Mouse (Mus musculus): ENCODE measurements at regions not wholly inside any gene's neighbourhood (a gene's known extent, or its start where the extent isn't known, plus 50 kb on each side); places are given as distances from the start of the nearest gene placed in this dataset.
"Not testable (repeated sequence)": the region's sequence is repeated elsewhere in the genome, so short reads cannot be mapped to it uniquely, and the experiment has no call there.

DNA sequence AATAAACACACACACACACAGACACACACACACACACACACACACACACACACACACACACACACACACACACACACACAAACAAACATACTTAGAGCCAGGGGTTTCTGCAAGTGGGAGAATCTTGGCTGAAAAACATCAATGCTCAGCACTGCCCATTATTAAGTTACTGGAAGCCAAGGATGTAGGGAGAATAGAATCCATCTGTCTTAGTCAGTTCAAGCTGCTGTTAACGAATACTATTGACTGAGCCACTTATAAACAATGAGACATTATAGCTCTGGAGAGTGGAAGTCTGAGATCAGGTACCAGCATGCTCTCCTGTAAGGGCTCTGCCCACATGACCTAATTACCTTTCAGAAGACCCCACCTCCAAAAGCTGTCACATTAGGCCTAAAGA lies 87.4 kb downstream of the Fam174b start:
- DNase-seq (ENCODE audit: low read depth), result no peak

DNA sequence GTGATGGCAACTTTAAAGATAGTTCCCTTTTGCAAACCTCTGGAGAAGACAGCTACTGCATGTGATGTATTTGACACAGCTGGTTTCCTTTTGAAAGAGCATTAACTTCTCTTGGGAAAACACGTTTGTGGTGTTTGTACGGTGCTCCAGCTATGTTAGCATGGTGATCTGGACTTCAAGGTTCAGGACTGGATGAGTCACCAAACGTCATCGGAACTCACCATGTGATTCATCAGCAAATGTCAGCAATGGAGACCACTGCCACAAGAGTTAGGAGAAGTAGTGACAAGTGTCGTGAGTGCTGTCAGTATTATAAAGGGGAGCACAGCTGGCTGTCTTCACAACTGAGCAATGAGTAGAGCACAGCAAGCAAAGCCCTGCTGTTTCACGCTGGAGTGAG lies 90.5 kb downstream of the Fam174b start:
- DNase-seq (ENCODE audit: low read depth), result no peak

DNA sequence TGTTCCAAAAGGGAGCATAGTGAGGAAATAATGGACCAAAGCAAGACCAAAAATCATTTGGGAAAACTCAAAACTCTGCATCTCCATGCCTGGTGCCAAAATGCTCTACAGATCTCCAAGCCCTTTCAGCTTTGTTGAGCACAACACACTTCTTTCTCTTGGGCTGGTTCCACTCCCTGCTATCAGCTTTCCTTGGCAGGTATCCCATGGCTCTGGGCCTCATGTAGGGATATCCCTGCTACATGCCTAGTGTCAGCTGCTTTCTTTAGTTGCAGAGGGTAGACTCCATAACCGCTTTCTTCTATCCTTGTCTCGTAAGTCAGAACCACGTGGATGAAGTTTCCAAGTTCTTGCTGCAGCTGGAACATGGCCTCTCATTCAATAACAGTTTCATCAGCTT lies 100.3 kb downstream of the Fam174b start:
- no peak for DNase-seq (ENCODE audit: low read depth)

DNA sequence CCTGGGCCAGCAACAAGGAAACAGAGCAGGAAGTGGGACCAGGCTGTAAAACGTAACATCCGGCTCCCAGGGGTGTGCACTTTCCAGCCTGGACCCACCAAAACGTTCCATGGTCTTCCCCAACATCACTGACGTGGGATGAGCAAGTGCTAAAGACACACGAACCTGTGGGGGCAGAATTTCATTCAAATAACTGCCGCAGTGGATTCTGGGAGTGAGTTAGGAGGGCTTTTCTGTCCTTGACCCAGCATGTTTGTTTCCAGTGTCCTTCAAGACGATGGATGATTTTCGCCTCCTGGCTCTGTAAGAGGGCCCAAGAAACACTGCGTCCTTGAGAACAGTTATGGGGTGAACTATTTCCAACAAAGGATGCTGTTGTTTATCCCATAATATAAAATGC lies 112.1 kb downstream of the Fam174b start:
- no peak for DNase-seq (ENCODE audit: low read depth)

DNA sequence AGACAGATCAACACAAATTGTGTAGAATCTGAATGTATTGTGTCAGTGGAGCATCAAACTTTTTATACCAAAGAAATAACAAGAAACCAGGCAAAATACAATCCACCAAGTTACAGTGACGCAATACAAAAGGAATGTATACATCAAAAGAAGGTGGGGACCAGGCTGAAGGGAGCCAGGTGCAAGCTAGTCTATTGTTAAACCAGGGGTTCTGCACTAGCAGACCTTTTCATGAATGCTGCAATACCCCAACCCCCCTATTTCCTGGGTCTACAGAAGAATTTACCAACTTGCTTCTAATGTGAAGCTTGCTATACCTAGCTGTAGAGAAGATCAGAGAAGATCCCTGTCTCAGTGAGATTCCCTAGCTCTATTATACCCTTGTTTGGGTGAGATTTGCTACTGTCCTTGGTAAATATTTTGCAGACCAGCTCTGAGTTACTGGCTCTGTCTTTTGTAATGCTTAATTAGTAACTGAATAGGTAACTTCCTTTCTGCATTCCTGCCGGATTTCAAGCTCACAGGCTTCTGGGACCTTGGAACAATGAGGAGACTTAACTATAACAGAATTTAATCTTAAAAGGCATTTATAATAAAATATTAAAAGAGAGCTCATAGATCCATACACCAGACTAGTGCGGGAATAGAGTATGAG lies 113.3 kb downstream of the Fam174b start:
- DNase-seq (ENCODE audit: low read depth), result not testable (repeated sequence)

DNA sequence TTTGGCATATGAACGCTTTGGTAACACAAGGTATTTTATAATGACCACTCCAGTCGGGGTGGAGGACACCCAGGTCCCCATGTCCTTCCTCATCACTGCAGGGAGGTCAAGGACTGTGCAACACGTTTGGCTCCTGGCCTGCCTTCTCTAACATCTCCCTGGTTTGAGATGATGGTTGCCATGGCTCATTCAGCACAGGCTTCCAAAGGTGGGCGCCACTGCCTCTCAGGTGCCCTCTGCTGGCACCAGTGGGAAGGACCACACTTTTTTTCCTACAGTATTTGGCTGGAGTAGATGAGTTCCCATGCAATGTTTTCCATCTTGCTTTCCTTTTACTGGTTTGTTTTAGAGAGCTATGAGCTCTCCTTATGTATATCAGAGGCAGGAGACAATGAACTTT lies 115.4 kb downstream of the Fam174b start:
- peak; percentile 6 for DNase-seq (ENCODE audit: low read depth)

DNA sequence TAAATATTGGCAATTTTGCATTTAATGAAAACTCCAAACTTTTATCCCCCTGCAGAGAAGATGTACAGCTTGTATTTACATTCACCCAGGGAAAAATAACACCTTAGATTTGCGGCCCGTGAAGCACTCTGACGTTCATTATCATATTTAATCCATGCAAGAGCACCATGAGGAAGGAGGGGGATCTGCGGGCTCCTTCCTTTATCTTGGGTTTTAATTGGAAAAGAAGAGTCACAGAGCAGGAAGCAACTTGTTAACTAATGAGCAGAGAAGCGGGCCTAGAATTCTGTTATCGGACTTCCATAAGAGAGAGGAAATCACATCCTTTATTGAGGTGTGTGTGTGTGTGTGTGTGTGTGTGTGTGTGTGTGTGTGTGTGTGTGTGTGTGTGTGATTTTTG lies 116.8 kb downstream of the Fam174b start:
- DNase-seq (ENCODE audit: low read depth), result no peak

DNA sequence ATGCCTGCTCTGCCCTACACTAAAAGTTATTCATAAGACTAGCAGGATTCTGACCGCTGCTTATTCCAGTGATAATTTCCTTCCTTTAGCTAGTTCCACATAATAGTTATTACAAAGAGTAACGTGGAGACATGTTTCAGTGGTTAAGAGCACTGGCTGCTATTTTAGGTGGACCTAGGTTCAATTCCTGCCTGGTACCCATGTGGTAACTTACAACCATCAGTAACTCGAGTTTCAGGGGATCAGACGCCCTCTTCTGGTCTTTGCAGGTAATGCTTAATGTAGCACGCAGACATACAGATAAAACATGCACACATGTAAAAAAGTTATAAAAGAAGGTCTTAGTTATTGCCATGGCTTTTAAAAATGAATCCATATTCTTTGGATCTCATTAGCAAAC lies 125.0 kb downstream of the Fam174b start:
- no peak for DNase-seq (ENCODE audit: low read depth)

DNA sequence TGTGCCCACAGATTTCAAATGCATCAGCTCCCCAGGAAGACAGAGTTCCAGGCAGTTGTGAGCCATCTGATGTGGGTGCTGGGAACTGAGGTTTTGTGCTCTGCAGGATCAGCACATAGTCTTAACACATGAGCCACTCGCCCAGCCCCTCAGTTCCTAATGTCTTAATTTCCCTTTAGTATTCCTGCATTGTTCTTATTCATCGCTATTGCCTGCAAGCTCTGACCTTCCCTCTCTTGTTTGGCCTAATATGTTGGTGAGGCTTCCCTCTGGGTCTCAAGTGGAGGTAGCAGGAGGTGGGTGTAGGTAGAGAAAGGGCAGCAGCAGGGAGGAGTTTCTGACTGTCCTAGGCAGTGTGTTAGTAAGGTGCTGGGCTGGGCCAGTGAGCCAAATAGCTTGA lies 132.1 kb downstream of the Fam174b start:
- no peak for DNase-seq (ENCODE audit: low read depth)

DNA sequence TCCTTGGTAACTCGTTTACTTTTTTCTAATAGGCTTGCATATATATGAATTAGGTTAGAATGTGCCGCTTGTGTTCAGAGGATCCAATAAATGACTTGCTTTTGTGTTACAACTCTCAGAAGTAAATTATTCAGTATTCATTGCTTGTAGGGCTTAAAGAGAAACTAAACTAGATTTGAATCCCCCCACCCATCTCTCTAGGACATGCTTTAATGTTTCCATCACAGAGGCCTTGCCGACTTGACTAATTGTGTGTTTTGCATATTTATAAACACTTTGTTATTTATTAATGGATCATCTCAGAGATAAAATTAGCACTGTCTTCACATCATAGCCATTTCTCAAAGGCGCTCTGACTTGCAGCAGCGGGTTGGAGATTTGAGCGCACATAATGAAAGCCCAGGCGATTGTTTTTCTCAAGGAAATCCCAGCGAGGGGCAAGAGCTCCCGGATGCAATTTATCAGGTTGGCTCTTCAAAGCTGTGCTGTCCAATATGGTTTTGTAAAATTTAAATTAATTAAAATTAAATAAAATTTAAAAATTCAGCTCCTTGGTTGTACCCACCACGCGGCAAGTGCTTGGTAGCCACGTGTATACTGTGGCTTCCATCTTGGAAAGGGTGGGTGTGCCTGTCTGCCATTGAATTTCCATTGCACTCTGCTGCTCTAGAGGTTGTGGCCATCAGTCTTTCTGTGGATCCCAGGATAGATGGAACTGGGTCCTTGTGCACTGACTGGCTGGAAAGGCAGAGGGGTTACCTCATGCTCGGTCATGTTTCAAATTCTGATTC lies 132.0 kb downstream of the St8sia2 start:
- DNase-seq (ENCODE audit: low read depth), result no peak

DNA sequence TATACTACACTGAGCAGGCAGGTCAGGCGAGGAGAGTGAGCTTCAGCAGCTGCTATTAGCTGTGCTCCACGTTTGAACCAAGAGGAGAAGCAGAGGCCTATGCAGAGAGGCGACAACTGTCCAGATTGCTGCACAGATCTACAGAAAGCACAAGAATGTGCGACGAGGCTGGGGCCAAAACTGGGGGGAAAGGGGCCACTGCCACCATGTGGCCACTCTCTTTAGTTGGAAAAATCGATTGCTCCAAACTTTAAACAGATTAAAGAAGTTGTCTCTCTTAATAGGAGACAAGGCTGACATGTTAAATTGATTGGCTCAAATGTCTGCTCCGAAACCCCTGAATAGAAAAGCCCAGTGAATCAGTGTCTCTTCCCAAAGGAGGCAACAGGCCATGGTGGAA lies 127.3 kb downstream of the St8sia2 start:
- DNase-seq (ENCODE audit: low read depth), result no peak
